Mouse (Mus musculus): ENCODE data around the gene Bcl2l15.
A peak's percentile ranks its signal among the peaks of the same experiment; 100 is the strongest.
"Not testable (repeated sequence)": the region's sequence is repeated elsewhere in the genome, so short reads cannot be mapped to it uniquely, and the experiment has no call there.

The Bcl2l15 gene

DNA sequence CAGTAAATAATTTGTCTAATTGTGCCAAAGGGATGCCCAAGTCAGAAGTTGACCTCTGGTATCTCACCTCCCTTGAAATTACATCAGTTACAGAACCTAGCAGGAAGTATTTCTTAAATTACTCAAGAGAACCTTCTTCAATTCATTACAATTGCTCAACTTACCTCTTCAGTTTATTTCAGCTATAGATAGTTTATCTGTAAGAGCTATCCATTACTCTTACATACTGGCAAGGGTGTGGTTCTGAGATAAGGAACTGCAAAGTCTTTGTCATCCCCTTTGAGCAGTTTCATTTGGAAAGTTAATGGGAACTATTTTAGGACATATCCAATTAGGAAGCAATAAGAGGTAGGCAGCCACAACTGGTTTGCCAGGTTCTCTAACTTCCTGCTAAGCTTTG, at the start of gene Bcl2l15:
Gene Bcl2l15 (plus strand): TSS at position 176 of the 400 bp plus-strand sequence.
- DNase-seq, result no peak

DNA sequence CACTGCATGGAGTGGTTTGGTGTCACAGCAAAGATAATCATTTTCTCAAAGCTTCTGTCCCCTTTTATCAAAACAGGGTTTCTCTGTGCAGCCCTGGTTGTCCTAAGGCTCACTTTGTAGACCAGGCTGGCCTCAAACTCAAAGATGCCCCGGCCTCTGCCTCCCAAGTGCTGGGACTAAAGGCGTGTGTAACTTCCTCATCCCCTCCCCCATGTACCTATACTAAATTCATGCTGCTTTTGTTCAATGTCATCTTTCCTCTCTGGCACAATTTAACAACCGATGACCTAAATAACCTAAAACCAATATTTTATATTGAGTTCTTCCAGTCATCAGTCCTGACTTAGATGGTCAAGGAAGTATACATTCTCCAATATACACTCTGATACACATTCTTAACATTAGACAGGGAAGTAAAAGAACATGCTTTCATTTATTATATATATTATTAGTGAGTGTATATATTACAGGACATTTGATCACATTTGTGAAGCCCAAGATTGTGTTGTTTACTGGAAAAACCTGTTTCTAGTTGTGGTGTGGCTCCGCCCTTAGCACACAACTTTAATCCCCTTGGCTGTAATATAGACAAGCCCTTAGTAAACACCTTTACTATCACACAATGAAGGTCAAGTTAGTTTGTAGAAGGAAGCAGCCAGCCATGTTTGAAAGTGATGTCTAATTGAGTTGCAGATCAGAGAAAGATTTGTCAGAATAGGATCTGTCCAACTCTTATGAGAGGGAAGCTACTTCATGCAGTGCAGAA, 49.4 kb upstream of the Bcl2l15 start:
- DNase-seq, result no peak

DNA sequence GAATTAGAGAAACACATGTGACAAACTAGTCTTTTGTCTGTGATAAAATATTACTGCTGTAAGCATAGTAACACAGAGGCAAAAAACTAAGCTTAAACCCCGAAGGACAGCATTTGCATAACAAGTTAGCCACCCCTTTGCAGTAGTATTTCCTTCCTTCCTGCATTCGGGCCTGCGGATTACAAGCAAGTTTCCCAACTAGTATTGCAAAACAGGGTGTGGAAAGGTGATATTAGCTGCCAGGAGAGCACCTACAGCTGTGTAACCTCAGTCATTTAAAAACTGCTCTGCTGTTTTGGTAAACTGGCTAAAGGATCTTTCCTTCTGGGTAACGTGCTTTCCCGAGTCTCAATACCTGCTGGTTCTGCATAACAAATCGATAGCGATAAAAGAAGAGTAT, 45.2 kb upstream of the Bcl2l15 start:
- no peak for DNase-seq

DNA sequence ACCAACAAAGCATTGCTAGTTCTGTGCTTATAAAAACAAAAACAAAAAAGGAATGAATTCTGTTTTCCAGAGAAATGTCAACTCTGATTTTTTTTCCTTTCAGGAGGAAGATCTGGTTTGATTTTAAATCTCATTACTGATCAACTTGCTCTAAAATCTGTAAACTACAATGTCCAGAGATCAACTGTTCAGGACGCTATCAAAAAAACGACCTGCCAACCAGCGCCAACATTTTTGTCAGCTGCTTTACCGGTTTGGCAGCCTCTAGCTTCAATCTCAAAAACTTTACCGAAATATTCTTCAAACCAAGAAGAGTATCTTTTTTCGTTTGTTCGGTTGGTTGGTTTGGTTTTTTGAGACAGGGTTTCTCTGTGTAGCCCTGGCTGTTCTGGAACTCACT, 43.3 kb upstream of the Bcl2l15 start:
- DNase-seq, result no peak

DNA sequence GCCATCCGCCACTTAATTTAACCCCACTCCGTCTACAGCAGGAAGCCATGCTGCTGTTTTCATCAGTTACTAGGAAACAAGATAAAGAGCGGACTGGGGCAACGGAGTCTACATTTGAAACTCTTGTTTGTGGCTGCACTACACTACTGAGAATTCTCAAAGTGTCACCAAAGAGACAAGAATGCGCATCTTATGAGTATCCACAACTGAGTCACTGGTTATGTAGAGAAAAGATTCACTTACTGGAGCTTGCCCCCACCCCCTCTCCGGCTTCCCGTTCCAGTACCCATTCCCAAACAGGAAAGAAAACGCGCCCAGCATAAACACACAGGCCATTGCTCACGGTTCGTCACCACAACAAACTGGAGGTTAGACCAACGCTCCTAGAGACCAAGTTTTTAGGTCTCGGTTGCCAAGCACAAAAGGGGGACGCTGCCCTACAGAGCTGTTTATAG, 42.5 kb upstream of the Bcl2l15 start:
- DNase-seq, result peak; percentile 68

DNA sequence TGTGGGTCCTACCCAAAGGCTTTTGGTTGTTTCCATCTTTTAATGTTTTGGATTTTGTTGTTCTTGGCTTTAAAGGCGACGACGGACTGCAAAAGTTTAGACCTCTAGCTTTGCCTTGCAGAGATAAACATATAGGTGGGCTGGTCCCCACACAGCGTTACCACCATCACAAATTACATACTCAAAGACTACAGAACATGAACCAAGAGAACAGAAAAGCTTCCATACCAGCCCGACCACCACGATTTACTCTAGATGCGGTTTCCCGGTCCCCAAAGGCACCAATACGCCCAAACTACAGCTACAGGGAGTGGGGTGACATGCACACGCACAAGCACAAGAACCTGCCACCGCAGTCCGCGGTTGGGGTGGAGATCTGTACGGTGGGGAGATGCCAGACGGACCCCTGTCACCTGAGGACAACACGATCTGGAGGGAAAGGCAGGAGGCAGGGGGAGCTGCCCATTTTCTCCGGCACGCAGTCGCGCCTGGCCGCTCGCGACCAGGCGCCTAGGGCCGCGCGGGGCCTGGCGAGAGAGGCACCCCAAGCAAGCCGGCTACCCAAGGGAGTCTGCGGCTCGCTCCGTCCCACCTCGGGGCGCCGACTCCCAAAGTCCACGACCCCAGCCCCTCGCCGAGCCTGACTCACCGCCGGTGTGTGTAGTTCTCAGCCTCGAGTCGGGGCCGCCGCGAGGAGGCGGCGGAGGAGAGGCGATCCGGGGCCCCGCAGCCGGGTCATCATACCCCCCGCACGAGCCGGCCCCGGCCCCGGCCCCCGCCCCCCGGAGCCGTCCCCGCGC, 41.9 kb upstream of the Bcl2l15 start:
- peak; percentile 56 for DNase-seq

DNA sequence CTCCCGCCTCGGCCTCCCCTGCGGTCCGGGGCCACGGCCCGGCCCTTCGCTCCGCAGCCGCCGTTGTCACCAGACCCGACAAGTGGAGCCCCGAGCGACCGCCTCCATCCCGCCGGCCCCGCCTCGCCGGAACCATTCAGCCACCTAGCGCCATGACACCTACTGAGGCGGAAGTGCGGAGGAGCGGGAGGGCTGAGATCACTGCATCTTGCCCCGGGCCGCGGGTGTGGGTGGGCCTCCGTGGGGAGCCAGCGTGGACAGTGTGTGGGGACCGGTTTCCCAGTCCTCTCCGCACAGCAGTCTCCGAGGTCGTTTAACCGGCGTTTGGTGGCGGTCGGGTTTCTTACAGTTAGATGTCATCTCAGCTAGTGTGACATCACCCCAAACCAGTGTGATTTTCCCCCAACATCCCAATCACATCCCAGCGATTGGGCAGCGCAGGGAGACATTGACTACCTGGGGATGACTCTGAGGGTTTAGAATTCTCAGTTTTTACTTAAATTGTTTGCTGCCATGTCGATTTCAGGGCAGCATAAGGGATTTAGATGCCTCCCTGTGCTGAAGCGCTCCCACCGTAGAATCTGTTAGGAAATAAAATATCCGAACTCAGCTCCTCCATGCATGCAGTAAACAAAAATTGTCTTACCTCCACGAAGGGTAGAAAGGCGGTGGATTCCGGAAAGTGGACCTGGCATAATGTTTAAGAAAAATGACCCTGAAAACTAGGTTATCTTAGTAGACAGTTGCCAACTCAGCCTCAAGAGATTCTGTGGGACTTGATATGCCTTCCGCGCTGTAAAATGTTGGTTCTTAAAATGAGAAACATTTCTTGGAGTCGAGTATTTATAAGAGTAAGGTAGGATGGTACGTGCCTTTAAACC, 40.9 kb upstream of the Bcl2l15 start, which contains the start of gene Hipk1:
Gene Hipk1 (minus strand): TSS at position 334 of the 881 bp plus-strand sequence.
- peak; percentile 94 for DNase-seq

DNA sequence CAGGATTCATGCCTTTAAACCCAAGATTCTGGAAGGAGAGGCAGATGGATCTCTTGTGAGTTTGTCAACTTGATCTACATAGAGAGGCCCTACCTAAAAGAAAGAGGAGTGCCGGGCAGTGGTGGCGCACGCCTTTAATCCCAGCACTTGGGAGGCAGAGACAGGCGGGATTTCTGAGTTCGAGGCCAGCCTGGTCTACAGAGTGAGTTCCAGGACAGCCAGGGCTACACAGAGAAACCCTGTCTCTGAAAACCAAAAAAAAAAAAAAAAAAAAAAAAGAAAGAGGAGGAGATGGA, 40.3 kb upstream of the Bcl2l15 start:
- not testable (repeated sequence) for DNase-seq

DNA sequence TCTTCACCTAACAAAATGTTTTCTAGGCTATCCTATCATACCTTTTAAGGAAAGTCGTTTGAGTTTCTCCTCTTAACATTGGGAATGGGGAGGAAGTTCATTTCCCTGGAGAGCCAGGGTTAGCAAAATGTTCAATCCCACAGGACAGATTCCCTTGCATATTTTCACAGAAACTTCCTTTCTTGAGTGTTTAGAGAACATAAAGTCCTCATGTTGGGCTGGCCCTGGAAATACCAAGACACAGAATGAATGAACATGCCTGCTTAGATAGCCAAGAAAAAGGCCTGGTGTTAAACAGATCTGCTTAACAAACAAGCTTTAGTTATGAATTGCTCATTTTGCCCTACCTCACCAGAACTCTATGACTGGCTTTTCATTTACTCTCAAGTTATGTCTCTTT, 39.8 kb upstream of the Bcl2l15 start:
- DNase-seq, result no peak

DNA sequence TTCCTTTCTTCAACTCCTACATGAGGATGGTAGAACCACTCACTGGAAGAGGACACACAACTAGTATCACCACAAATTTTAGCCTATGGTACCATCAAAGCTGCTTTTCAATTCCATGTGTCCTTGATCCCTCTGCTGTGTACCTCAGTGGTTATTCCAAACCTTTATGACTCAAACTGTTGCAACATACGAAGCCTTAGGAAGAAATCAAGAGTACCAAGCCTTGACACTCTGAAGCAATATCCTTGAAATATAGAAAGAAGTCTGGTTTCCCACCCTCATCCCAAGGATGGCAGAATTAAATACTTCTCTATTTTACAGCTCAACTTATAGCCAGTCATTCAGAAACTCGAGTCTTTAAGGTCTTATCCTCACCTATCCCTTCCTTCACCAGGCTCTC, 36.0 kb upstream of the Bcl2l15 start:
- DNase-seq, result no peak

DNA sequence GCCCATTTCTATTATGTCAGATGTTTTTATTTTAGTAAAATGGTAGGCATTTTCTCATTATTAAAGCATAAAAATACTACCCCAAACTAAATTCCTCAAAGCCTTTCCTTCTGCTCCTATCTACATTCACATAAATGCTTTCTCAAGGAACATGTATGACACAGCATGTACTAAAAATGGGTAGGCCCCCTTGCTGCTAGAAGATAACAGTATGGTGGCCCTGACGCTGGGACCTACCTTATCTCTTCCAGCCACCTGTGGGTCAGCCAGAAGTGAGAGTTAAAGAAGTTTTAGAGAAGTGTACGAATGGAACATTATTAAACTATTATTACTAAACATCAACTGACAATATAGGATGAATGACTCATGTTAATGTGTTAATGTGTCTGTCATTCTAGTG, 32.9 kb upstream of the Bcl2l15 start:
- no peak for DNase-seq

DNA sequence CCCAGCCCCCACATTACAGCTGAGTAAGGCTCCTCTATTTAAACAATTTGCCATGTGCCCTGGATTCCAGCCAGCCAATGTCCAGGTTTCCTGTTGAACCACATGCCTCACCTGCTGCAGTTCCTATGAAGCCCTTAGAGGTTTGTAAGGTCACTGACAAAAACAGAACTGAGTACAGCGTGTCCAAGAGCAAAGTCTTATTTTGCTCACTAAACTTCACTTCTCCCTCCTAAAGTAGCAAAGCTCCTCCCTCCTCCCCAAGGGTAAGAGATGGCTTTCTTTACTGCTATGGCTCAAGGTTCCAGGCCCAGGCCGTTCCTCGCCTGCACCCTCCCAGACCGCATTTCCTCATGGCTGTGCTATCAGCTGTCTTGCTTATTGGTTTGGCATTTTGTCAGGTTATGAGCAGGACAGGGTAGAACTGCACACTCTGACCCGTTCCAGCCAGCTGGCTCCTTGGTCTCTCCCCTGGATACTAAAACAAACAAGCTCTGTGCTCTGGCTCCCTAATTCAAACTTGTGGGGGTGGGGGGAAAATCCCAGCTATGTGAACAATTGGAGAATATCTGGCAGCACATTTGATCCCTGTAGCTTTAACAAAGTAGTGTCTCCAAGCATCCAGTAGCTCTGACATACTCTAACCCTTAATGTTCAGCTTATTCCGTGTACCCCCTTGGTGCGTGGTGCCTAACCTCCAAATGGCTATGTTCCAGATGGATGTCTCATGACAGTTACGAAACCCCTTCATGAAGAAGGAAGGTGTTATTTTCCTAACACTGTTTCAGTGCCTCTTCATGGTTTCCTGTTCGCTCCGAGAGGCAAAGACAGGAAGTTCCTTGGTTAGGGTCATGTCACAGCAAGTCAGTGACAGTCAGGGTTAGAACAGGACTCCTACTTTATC, 30.5 kb upstream of the Bcl2l15 start:
- peak; percentile 87 for DNase-seq

DNA sequence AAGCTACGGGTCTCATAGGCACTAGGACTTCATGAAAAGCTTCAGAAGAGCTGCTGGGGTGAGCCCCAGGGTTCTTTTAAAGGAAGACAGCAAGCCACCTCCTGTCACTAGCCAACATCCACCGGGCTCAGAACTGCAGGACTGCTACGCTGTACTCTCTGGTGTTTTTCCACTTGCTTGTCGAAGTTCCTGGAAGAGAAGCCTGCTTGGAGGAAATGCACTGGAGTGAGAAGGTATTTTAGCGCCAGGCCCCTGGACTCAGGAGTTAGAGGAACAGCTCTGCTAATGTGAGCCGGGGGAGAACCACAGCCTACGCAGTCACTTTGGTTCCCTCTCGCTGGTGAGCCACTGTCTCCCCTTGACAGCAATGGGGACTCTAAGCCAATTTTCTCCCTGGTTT, 29.5 kb upstream of the Bcl2l15 start:
- DNase-seq, result peak; percentile 58

DNA sequence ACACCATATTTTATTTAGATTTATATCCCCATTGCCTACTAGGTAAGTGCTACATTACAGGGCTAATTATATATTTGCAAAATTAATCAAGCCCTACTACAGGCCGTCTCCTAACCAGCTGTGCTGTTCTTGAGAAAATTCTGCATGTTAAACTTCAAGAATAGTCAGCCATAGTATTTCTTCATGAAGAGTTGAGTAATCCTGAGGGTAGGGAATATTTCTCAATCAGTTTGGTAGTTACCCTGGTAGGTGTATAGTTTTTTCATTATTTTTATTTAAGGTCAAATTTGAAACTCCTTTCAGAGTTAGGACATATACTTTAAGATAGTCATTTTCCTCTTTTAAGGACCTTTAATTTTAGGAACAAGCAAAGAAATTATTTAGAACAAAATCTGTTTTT, 26.7 kb upstream of the Bcl2l15 start:
- no peak for DNase-seq

DNA sequence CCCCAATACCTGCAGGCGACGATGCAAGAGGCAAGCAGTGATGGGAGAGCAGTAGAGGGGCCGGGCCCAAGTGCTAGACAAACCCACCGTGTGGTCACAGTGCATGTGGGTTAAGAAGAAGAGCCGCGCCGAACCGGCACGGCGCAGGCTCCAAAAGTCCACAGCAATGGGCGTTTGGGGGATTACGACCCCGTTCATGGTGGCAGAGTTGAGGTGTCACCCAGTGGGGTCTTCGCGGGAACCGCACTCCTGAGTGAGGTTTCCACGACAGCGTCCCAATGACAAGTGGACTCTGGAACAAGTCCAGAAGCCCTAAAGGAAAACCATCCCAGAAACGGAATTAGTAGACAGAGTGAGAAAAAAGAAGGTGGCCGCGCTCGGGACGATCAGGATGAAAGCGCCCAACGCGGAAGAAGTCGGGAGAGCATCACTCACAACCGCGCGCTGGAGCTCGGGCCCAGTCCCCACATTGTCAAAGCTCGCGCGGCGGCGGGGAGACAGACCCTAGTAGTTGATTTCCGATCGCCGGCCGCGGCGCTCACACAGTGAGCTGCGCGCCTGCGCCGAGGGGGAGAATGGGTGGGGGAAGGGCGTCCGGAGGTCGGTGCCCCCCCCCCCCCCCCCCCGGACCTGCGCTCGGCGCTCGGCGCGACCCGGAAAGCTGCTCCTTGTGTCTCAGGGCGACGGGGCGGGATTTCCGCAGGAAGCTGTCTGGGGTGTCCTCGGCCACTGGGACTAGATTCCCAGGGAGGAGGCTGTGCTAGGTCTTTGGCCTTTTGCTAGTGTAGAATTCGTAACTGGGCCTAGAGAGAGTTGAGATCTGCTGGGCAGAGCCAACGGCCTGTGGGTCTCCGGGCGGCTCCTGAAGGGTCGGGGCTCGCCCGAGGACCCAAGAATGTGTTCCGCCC, 23.3 kb upstream of the Bcl2l15 start, which contains the start of the genes Dclre1b, Ap4b1 and Gm43064:
Gene Dclre1b (minus strand): TSS at position 554 of the 908 bp plus-strand sequence.
Gene Ap4b1 (plus strand): TSS at position 630 of the 908 bp plus-strand sequence.
Gene Gm43064 (plus strand): TSS at position 683 of the 908 bp plus-strand sequence.
- DNase-seq, result peak; percentile 90

DNA sequence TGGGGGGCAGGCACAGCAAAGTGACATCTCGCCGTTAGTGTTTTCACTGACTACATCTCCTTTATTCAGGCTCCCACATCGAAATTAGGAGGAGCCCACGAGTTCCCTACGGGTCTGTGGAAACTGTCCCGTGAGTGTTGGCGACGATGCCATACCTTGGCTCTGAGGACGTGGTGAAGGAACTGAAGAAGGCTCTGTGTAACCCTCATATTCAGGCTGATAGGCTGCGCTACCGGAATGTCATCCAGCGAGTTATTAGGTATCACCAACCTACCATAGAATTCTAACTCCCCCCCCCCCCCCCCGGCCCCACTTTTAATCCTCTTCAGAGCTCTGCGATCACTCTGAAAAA, 22.6 kb upstream of the Bcl2l15 start:
- DNase-seq, result no peak

DNA sequence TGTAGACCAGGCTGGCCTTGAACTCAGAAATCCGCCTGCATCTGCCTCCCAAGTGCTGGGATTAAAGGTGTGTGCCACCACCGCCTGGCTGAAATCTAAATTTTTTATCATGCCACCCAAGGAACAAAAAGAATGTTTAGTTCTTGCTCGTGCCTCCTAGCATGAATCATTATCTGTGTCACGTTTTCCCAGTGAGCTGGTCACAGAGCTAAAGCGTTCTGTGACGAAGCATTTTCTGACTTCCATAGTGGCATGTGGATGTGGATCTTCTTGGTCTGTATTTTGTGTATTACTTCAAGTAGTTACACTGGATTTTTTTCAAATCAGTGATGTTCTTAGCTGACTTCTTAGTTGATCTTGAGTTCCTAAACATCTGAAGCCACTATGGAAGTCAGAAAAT, 21.4 kb upstream of the Bcl2l15 start:
- no peak for DNase-seq

DNA sequence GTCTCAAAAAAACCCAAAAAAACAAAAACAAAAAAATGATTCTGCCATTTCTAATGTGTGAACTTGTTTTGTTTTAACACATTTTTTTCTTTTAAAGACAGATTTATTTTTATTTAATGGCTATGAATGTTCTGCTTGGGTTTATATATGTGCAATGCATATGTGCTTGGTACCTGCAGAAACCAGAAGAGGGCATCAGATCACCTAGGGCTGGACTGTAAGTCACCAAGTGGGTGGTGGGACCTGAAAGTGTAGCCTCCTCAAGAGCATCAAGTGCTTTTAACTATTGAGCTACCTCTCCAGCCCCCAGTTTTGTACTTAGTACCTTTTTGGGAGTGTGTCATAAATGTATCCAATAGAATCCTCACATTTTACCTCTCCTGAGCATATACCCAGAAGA, 4.9 kb upstream of the Bcl2l15 start:
- no peak for DNase-seq

DNA sequence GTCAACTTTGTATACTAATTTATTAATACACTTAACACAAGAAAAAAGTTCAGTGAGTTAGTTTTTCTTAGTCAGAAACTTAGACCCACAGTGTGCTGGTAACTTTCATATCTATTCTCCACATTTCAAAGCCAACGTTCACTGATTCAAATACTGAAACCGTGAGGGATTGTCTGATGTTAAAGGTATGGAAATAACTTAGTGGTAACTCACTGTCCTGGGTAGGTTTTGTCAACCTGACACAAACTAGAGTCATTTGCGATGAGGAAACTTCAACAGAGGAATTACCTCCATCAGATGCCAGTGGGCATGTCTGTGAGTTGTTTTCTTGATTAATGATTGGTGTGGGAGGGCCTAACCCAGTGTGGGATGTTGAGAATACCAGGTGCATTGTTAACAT, 3.4 kb upstream of the Bcl2l15 start:
- no peak for DNase-seq

DNA sequence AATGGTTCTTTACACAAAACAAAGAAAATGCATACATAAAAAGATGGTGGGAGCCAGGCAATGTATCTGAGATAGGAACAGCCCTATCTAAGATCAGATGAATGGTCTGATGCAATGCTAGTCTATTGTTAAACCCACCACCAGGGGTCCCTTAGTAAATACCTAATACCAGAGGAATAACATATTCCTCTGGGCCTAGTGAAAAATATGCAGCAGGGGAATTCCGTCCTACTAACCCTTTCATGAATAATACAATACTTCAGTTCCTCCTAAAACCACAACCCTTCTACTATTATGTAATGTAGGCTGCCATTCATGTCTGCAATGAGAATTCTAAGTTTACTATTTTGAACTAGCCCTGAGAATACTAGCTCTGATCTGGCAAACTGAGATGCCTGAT, 1.7 kb upstream of the Bcl2l15 start:
- not testable (repeated sequence) for DNase-seq

DNA sequence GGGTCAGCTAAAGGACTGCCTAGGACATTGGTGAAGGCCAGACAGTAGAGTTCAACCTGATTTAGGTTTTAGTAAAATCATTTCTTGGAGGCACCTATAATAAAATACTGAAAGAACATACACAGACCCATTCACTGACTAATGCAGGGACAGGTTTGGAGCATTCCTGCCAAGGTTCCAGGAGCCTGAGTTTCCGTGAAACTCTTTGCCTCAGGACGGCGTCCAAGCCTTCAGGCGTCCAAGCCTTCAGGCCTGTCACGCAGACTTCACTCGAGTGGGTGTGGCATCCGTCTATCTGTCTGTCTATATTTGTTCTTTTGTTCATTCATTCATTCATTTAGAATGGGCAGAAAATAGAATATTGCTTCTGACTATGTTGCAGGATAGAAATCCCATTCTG, 1.3 kb upstream of the Bcl2l15 start:
- DNase-seq, result no peak
